8 mouse cellular contexts compared by ENCODE assay signal in the genomic region with DNA sequence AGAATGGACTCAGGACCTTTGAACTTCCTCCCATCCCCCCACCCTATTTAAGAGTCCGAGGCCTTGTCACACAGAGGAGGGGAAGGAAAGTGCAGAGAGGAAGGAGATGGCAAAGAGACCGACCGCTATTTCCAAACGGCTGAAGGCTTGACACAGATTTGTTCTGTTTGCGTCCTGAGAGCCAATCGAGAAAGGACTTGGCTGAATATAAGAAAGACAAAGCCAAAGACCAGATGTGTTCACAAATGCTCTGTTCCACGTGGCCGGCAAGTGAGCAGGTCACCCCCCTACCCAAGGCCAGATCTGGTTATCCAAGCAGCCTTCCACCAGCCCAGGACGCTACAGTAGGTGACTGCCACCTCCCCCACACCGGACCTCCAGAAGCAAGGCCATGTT. TPM values are rescaled to one million over a fixed set of nuclear protein-coding genes. Genes with fewer than 3 reads are reported as not detected.
DNase-seq lines count a peak whose midpoint lies in the region; ATAC-seq lines count a peak whose summit lies in the region.

No protein-coding gene starts in this region.

- H3K27ac ChIP-seq in heart, embryonic 15.5 days: peak overlapping the region; percentile 93
- H3K27ac ChIP-seq in limb, embryonic 15.5 days: peak overlapping the region; percentile 65
- H3K27ac ChIP-seq in neural tube, embryonic 13.5 days (replicated peaks): peak overlapping the region; percentile 62

- H3K9ac ChIP-seq in heart, embryonic 15.5 days: peak overlapping the region; percentile 97
- peak overlapping the region; percentile 24; the same call in 1 of the 2 replicates for H3K9ac ChIP-seq in limb, embryonic 15.5 days
- H3K9ac ChIP-seq in neural tube, embryonic 13.5 days: peak overlapping the region; percentile 94

- 1% methylated on average over 10 of the region's 10 CpGs for WGBS in heart, embryonic 15.5 days
- WGBS in limb, embryonic 15.5 days: 2% methylated on average over 10 of the region's 10 CpGs
- WGBS in neural tube, embryonic 13.5 days: 4% methylated on average over 10 of the region's 10 CpGs

- H3K4me1 ChIP-seq in heart, embryonic 15.5 days (replicated peaks): peaks cover 68% of the 10 kb centered on the region
- H3K4me1 ChIP-seq in limb, embryonic 15.5 days: peaks cover 58% of the 10 kb centered on the region
- H3K4me1 ChIP-seq in neural tube, embryonic 13.5 days (replicated peaks): peaks cover 71% of the 10 kb centered on the region

- no peaks in the 10 kb centered on the region for H3K9me3 ChIP-seq in heart, embryonic 15.5 days (replicated peaks)
- H3K9me3 ChIP-seq in limb, embryonic 15.5 days: no peaks in the 10 kb centered on the region
- no peaks in the 10 kb centered on the region for H3K9me3 ChIP-seq in neural tube, embryonic 13.5 days

- no peak for ATAC-seq in heart, embryonic 15.5 days (replicated peaks; ENCODE audit: insufficient number of reproducible peaks, insufficient read depth, low FRiP score, low read depth)
- no peak for ATAC-seq in limb, embryonic 15.5 days (ENCODE audit: insufficient number of reproducible peaks, low FRiP score, low TSS enrichment, low read depth)
- no peak for ATAC-seq in neural tube, embryonic 13.5 days (ENCODE audit: low read depth)

- DNase-seq in right cerebral cortex, adult 18-20 months: peak; percentile 26
- DNase-seq in right cerebral cortex, postnatal 25 days: no peak
- DNase-seq in embryo, embryonic 10.5 days (ENCODE audit: low spot score): peak; percentile 71
- DNase-seq in layer of hippocampus, postnatal 14 days (ENCODE audit: low spot score in 2 of 2): no peak
- no peak for DNase-seq in urinary bladder, adult 2 months (ENCODE audit: low spot score)

- no peaks in the 10 kb centered on the region for H3K27me3 ChIP-seq in heart, embryonic 15.5 days
- no peaks in the 10 kb centered on the region for H3K27me3 ChIP-seq in limb, embryonic 15.5 days
- peaks cover 5% of the 10 kb centered on the region; the same call in 1 of the 2 replicates for H3K27me3 ChIP-seq in neural tube, embryonic 13.5 days

- H3K36me3 ChIP-seq in heart, embryonic 15.5 days: no peaks in the 10 kb centered on the region
- 0 out of 2 replicates have a peak, but pooled peaks cover 3% of the 10 kb centered on the region for H3K36me3 ChIP-seq in limb, embryonic 15.5 days
- H3K36me3 ChIP-seq in neural tube, embryonic 13.5 days: no peaks in the 10 kb centered on the region

- peak overlapping the region; percentile 91 for H3K4me3 ChIP-seq in heart, embryonic 15.5 days
- peak overlapping the region; percentile 84 for H3K4me3 ChIP-seq in limb, embryonic 15.5 days
- H3K4me3 ChIP-seq in neural tube, embryonic 13.5 days: peak overlapping the region; percentile 88

- H3K4me2 ChIP-seq in heart, embryonic 15.5 days: peak overlapping the region; percentile 84
- peak overlapping the region; percentile 84 for H3K4me2 ChIP-seq in limb, embryonic 15.5 days
- H3K4me2 ChIP-seq in neural tube, embryonic 13.5 days: peak overlapping the region; percentile 85

RNA-seq across cellular contexts. Expression of gene Snx18, which starts 2.8 kb away (rescaled TPM):
- 14.2 and 17.6 TPM in 2 replicates for polyA plus RNA-seq in heart, embryonic 15.5 days (2015; fragmentation: Nextera tagmentation; extraction: Ambion mirVana)
- 21.1 and 25.2 TPM in 2 replicates for polyA plus RNA-seq in limb, embryonic 15.5 days (2015; fragmentation: Nextera tagmentation; extraction: Ambion mirVana)
- 19.2 and 19.4 TPM in 2 replicates for polyA plus RNA-seq in neural tube, embryonic 13.5 days (2015; fragmentation: Nextera tagmentation; extraction: Ambion mirVana)
- total RNA-seq in layer of hippocampus, postnatal 14 days (2021): 10 to 100 TPM; 26.6 to 29.4 TPM
- 33.5 and 34.8 TPM in 2 replicates for polyA plus RNA-seq in urinary bladder, adult 2 months (2012; rRNA removed)

RNA-seq across cellular contexts. Expression of gene Hspb3, which starts 47.9 kb away (rescaled TPM):
- 39.1 and 52.7 TPM in 2 replicates for polyA plus RNA-seq in heart, embryonic 15.5 days (2015; fragmentation: Nextera tagmentation; extraction: Ambion mirVana)
- polyA plus RNA-seq in limb, embryonic 15.5 days (2015; fragmentation: Nextera tagmentation; extraction: Ambion mirVana): 8.6 and 23.7 TPM in 2 replicates
- 1.0 and 2.7 TPM in 2 replicates for polyA plus RNA-seq in neural tube, embryonic 13.5 days (2015; fragmentation: Nextera tagmentation; extraction: Ambion mirVana)
- 1 to 10 TPM; 1.2 to 1.5 TPM for total RNA-seq in layer of hippocampus, postnatal 14 days (2021)
- polyA plus RNA-seq in urinary bladder, adult 2 months (2012; rRNA removed): not detected in 2 replicates

Comparison
In these comparisons a context has a peak if more than half of its experiments do, and no peak if none do; other contexts are left out.
1. DNase-seq: peak in right cerebral cortex, adult 18-20 months (single experiment) and embryo, embryonic 10.5 days (single experiment); none in right cerebral cortex, postnatal 25 days (single experiment), layer of hippocampus, postnatal 14 days (0 of 2) and urinary bladder, adult 2 months (single experiment).
2. H3K9ac ChIP-seq: peak in every context shown above with its lines; median percentile 97 in heart, embryonic 15.5 days; 94 in neural tube, embryonic 13.5 days; 24 in limb, embryonic 15.5 days.
3. Peak in every context shown above with its lines, with median percentiles within 50 percentile points of each other: H3K27ac ChIP-seq, H3K4me2 ChIP-seq and H3K4me3 ChIP-seq.